Mouse (Mus musculus) heart, postnatal 0 days (tissue): Measurements from ENCODE around the gene Trim43b. TPM values are rescaled to one million over a fixed set of nuclear protein-coding genes. Genes with fewer than 3 reads are reported as not detected.
"Not testable (repeated sequence)": the region's sequence is repeated elsewhere in the genome, so short reads cannot be mapped to it uniquely, and the experiment has no call there.

Experiments
- ATAC-seq: fragments of 200-750 bp; cut with Nextera tagmentation; 2 replicates; pipeline ENCODE4 v1.8.0; 2017; ENCODE audit warnings: low read depth, moderate number of reproducible peaks, moderate library complexity; ENCODE audit not compliant: insufficient read depth
- DNase-seq: peaks from one replicate; pipeline ENCODE4 v3.0.0-alpha.2; 2016; ENCODE audit warnings: low spot score
- H3K27ac ChIP-seq: fragments of 300-500 bp; sonication (generic); 2 replicates; pipeline ENCODE4 v1.5.1; 2014; ENCODE audit warnings: low read depth, mild to moderate bottlenecking
- H3K27me3 ChIP-seq: fragments of 300-500 bp; sonication (generic); 2 replicates; pipeline ENCODE4 v1.6.1; 2014; ENCODE audit warnings: low read length, mixed read lengths; ENCODE audit not compliant: control insufficient read depth, insufficient read depth
- H3K36me3 ChIP-seq: fragments of 300-500 bp; sonication (generic); replicated peaks from 2 replicates; pipeline ENCODE4 v1.6.1; 2014; ENCODE audit warnings: low read length, mixed read lengths; ENCODE audit not compliant: control insufficient read depth, insufficient read depth
- H3K4me1 ChIP-seq: fragments of 300-500 bp; sonication (generic); 2 replicates; pipeline ENCODE4 v1.6.1; 2014; ENCODE audit warnings: antibody characterized with exemption; ENCODE audit not compliant: control insufficient read depth, insufficient read depth
- H3K4me2 ChIP-seq: fragments of 300-500 bp; sonication (generic); 2 replicates; pipeline ENCODE4 v1.6.1; 2014; ENCODE audit warnings: low read depth, mild to moderate bottlenecking, low read length, moderate library complexity
- H3K4me3 ChIP-seq: fragments of 300-500 bp; sonication (generic); 2 replicates; pipeline ENCODE4 v1.5.1; 2014; ENCODE audit warnings: low read depth, low read length
- H3K9ac ChIP-seq: fragments of 300-500 bp; sonication (generic); replicated peaks from 2 replicates; pipeline ENCODE4 v1.6.1; 2014; ENCODE audit warnings: low read depth, low read length, mixed read lengths
- H3K9me3 ChIP-seq: fragments of 300-500 bp; sonication (generic); replicated peaks from 2 replicates; pipeline ENCODE4 v1.6.1; 2016; ENCODE audit warnings: low read length; ENCODE audit not compliant: control insufficient read depth
- WGBS: fragments of 180-500 bp; shearing (Covaris S2); extraction: QIAGEN DNeasy Blood & Tissue Kit; methylation state at CpG from one replicate; pipeline ENCODE4 v1.1.7; 2014; 5-methylcytosine and 5-hydroxymethylcytosine counted together
- polyA plus RNA-seq: library from polyadenylated mRNA; unstranded; fragments of >200 nt; fragmentation: Nextera tagmentation; extraction: Ambion mirVana; gene quantifications from 2 replicates; pipeline ENCODE4 v1.2.1, GENCODE M21; 2015
- total RNA-seq: library from RNA; depleted of rRNA; stranded (reverse); fragments of >200 nt; gene quantifications from 2 replicates; pipeline ENCODE4 v1.2.3, GENCODE M21; 2014; ENCODE audit warnings: low replicate concordance; rRNA removed

The Trim43b gene
- total RNA-seq (not detected in 2 replicates), polyA plus RNA-seq (not detected in 2 replicates)

DNA sequence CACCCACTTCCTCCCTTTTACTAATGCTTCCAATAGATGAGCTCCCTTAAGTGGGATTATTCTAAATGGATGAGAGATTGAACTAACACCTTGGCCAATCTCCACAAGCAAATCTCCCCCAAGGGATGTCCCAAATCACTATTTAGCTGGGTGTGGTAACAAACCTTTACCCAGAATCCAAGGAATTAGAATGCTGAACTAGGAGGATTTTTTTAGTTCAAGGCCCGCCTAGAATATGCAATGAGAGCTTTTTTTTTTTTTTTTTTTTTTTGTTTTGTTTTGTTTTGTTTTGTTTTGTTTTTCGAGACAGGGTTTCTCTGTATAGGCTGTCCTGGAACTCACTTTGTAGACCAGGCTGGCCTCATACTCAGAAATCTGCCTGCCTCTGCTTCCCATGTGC lies at the start of gene Trim43b:
Gene Trim43b (minus strand): TSS at position 101 of the 400 bp plus-strand sequence.
- H3K27ac ChIP-seq, H3K36me3 ChIP-seq, H3K9me3 ChIP-seq, H3K4me3 ChIP-seq, H3K4me2 ChIP-seq, DNase-seq, ATAC-seq, H3K9ac ChIP-seq, H3K27me3 ChIP-seq, H3K4me1 ChIP-seq: not testable (repeated sequence)
- WGBS = 65% methylated on average over 2 of the region's 2 CpGs

DNA sequence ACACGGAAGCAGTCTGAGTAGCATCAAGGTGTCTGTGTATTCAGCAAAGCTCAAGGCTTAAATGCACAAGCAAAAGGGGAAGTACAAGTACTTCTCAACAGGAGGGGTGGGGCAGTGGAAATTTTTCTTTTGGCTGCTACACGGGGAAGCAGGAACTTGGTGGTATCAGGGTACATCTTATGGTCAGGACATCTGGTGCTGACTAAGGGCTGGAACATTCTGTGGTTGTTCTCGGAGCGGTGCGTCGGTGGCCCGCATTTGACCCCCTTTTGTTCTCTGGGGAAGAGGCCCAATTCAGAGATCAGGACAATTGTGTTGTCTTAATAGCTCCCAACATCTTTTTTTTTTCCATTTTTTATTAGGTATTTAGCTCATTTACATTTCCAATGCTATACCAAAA lies 11.9 kb upstream of the Trim43b start:
- WGBS = 86% methylated on average over 7 of the region's 7 CpGs
- not testable (repeated sequence) for H3K36me3 ChIP-seq, H3K4me2 ChIP-seq, H3K4me1 ChIP-seq, H3K9ac ChIP-seq, H3K9me3 ChIP-seq, DNase-seq, H3K27me3 ChIP-seq, H3K4me3 ChIP-seq, ATAC-seq, H3K27ac ChIP-seq

DNA sequence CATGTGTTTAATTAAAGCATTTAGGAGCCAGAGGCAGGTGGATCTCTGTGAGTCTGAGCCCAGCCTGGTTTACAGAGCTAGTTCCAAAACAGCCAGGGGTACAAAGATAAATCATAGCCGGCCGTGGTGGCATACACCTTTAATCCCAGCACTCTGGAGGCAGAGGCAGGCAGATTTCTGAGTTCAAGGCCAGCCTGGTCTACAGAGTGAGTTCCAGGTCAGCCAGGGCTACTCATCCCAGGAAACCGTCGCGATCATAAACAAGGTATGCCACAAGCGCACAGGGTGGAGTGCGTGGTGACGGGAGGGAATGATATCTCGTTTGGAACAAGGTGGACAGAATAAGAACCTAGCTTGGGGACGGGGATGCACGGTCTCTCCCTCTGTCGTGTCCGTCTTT lies 5.9 kb downstream of the Trim43b start:
- not testable (repeated sequence) for H3K27me3 ChIP-seq, H3K4me1 ChIP-seq, H3K4me2 ChIP-seq, H3K9me3 ChIP-seq, H3K4me3 ChIP-seq, H3K27ac ChIP-seq, H3K9ac ChIP-seq, H3K36me3 ChIP-seq, DNase-seq, ATAC-seq
- WGBS = 85% methylated on average over 13 of the region's 13 CpGs

DNA sequence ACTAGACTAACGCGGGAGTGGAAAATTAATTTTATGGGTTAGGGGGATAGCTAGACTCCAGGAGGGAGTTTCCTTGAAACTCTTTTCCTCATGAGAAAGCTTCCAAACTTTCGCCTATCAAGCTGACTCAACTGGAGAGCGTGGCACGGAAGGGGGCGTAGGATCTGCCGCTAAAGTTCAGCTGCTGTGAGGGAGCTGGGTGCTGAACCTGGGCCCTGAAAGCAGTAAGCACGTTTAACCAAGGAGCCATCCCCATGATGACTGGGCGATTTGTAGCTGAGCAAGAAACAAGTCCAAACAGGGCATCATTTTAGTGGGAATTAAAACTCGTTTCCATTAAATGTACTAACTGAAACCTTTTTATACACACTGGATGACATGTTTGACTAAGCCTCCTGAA lies 13.0 kb downstream of the Trim43b start:
- H3K27ac ChIP-seq, H3K9ac ChIP-seq, H3K4me1 ChIP-seq, H3K36me3 ChIP-seq, H3K4me2 ChIP-seq, H3K4me3 ChIP-seq, DNase-seq, H3K27me3 ChIP-seq, ATAC-seq, H3K9me3 ChIP-seq: not testable (repeated sequence)
- WGBS = 61% methylated on average over 10 of the region's 10 CpGs

DNA sequence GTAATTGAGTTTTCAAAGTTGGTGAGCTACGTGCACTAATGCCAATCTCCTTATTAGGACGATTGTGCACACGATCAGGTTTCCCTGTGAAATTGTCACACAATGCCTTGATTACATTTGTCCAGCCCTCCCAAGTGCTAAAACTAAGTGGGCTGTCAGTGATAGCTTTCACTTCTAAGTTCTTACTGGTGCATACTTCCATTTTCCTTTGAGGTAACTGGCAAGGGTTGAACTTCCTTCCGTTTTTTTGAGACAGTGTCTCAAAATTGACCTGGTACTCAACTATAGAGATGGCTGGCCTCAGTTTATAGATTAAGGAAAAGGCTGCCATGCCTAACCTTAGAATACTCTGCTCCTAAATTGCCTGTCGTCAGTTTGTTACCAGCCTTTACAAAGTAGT lies 16.1 kb downstream of the Trim43b start:
- not testable (repeated sequence) for H3K4me3 ChIP-seq, H3K9ac ChIP-seq, DNase-seq, H3K36me3 ChIP-seq, H3K4me1 ChIP-seq, H3K9me3 ChIP-seq, ATAC-seq, H3K27me3 ChIP-seq, H3K27ac ChIP-seq, H3K4me2 ChIP-seq
- WGBS = 63% methylated on average over 1 of the region's 5 CpGs

DNA sequence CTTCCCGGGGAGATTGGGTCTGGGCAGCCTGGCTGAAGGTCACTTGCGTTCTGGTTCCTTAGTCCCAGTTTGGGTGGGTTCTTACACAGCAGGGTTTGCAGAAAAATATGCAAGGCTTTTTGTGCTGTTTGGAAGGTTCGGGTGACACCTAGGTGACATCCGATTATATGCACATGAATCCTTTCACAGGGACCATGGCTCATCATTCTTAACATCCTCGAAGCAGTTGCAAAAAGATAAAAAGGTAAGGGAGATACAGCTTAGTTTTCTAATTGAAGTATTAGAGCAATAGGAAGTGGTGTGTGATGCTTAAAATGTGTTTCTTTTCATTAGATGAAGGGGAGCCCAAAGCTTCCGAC lies 25.5 kb downstream of the Trim43b start:
- not testable (repeated sequence) for H3K4me3 ChIP-seq

DNA sequence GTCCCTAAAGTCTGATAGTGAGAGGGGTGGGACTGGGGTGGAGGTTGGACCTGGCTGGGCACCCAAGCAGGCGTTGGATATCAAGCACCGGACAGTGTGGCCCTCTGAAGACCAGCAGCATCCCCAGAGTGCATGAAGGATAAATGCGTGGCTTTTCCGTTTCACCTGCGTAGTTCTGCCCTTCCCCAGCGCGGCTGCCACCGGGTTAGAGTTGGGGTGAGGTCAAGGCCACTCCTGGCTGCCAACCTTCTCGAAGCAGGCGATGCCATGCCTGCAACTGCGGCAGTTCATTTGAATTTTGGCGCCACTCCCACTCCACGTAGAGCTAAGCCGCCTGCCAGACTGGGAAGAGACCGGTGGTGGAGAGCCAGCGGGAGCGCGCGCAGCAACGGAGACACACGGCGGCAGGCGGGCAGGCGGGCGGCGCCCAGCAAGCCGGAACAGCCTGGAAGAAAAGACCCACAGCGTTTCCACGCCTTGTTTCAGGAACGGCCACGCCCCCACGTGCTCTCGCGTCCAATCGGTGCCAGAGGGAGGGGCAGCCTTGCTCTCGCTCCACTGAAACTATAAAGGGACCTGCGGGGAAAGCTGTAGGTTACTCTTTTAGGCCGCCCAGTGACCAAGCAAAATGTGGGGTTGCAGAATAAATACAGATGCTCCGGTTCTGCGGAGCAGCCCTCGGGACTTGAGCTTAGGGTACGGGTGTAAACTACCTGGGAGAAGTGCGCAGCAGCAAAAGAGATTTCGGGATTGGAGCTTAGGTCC lies 26.1 kb downstream of the Trim43b start:
- peak; percentile 4 for DNase-seq
- H3K4me2 ChIP-seq, H3K9ac ChIP-seq, H3K9me3 ChIP-seq, H3K27me3 ChIP-seq, H3K27ac ChIP-seq, H3K36me3 ChIP-seq, H3K4me1 ChIP-seq, H3K4me3 ChIP-seq: not testable (repeated sequence)
- 65% methylated on average over 29 of the region's 44 CpGs for WGBS
- ATAC-seq = peak; percentile 96

More for the DNA sequence above, 25.5 kb downstream of the Trim43b start:
- WGBS = 93% methylated on average over 3 of the region's 6 CpGs
- ATAC-seq, H3K4me2 ChIP-seq, H3K27me3 ChIP-seq, H3K4me1 ChIP-seq, H3K9me3 ChIP-seq, DNase-seq, H3K27ac ChIP-seq, H3K36me3 ChIP-seq, H3K9ac ChIP-seq: not testable (repeated sequence)
